Mouse (Mus musculus) liver, postnatal 0 days (tissue): ENCODE data around the gene Tmem94. TPM values are rescaled to one million over a fixed set of nuclear protein-coding genes. Genes with fewer than 3 reads are reported as not detected.

ENCODE experiments used
- ATAC-seq: fragments of 200-750 bp; cut with Nextera tagmentation; 2 replicates; pipeline ENCODE4 v1.8.0; 2017; ENCODE audit warnings: mild to moderate bottlenecking, moderate library complexity
- DNase-seq: peaks from one replicate; pipeline ENCODE4 v3.0.0-alpha.2; 2016
- H3K27ac ChIP-seq: fragments of 300-500 bp; sonication (generic); 2 replicates; pipeline ENCODE4 v1.5.1; 2014; ENCODE audit warnings: antibody characterized with exemption, moderate library complexity, mild to moderate bottlenecking, low read depth
- H3K27me3 ChIP-seq: fragments of 300-500 bp; sonication (generic); 2 replicates; pipeline ENCODE4 v1.6.1; 2014; ENCODE audit warnings: low read length, control low read depth, mixed read lengths; ENCODE audit not compliant: insufficient read depth
- H3K36me3 ChIP-seq: fragments of 300-500 bp; sonication (generic); replicated peaks from 2 replicates; pipeline ENCODE4 v1.6.1; 2014; ENCODE audit warnings: mild to moderate bottlenecking, control low read depth, low read length, moderate library complexity, mixed read lengths; ENCODE audit not compliant: insufficient read depth
- H3K4me1 ChIP-seq: fragments of 300-500 bp; sonication (generic); 2 replicates; pipeline ENCODE4 v1.6.1; 2014; ENCODE audit warnings: antibody characterized with exemption, mild to moderate bottlenecking, control low read depth; ENCODE audit not compliant: insufficient read depth
- H3K4me2 ChIP-seq: fragments of 300-500 bp; sonication (generic); 2 replicates; pipeline ENCODE4 v1.6.1; 2014; ENCODE audit warnings: low read depth, mild to moderate bottlenecking, low read length, moderate library complexity, mixed read lengths
- H3K4me3 ChIP-seq: fragments of 300-500 bp; sonication (generic); 2 replicates; pipeline ENCODE4 v1.5.1; 2014; ENCODE audit warnings: low read depth, low read length
- H3K9ac ChIP-seq: fragments of 300-500 bp; sonication (generic); replicated peaks from 2 replicates; pipeline ENCODE4 v1.6.1; 2014; ENCODE audit warnings: mild to moderate bottlenecking, moderate library complexity
- H3K9me3 ChIP-seq: fragments of 300-500 bp; sonication (generic); 2 replicates; pipeline ENCODE4 v1.6.1; 2016; ENCODE audit warnings: mild to moderate bottlenecking, control low read depth, low read length, mixed read lengths
- CTCF ChIP-seq: sonication (generic); IDR thresholded peaks from 2 replicates; pipeline ENCODE4 v1.5.1; 2016; ENCODE audit warnings: antibody characterized with exemption, low read depth
- EP300 ChIP-seq: IDR thresholded peaks from 2 replicates; pipeline ENCODE4 v1.6.1; 2016; ENCODE audit warnings: antibody characterized with exemption, low read depth, mild to moderate bottlenecking
- WGBS: fragments of 180-500 bp; shearing (Covaris S2); extraction: QIAGEN DNeasy Blood & Tissue Kit; methylation state at CpG from one replicate; pipeline ENCODE4 v1.1.7; 2014; ENCODE audit not compliant: insufficient replicate concordance; 5-methylcytosine and 5-hydroxymethylcytosine counted together
- polyA plus RNA-seq: library from polyadenylated mRNA; unstranded; fragments of >200 nt; fragmentation: Nextera tagmentation; extraction: Ambion mirVana; gene quantifications from 2 replicates; pipeline ENCODE4 v1.2.1, GENCODE M21; 2015

The Tmem94 gene
- polyA plus RNA-seq, 1 experiment from 2014 or later = 4.1 TPM

- DNase-seq = no peak
- H3K9me3 ChIP-seq = no peaks in the 10 kb centered on the region
- H3K9ac ChIP-seq = peak overlapping the region; percentile 57
- no peaks in the 10 kb centered on the region for H3K36me3 ChIP-seq
- 44% methylated on average over 25 of the region's 25 CpGs for WGBS
- no peak for ATAC-seq
- H3K4me1 ChIP-seq = peaks cover 36% of the 10 kb centered on the region
- TF ChIP-seq CTCF (no peak), EP300 (no peak)
- peak overlapping the region; percentile 65 for H3K4me2 ChIP-seq
- H3K27ac ChIP-seq = peak overlapping the region; percentile 97
- 0 out of 2 replicates have a peak, but pooled peaks cover 2% of the 10 kb centered on the region for H3K27me3 ChIP-seq
- peak overlapping the region; percentile 30 for H3K4me3 ChIP-seq
Measured at GRCm38 (mm10) chr11:115830550-115831325, 65.5 kb downstream of the Tmem94 start.

- Histone ChIP-seq H3K36me3 (no peaks in the 10 kb centered on the region; the same call in 1 of the 2 replicates), H3K27ac (peak overlapping the region; percentile 97), H3K9ac (peak overlapping the region; percentile 57), H3K27me3 (no peaks in the 10 kb centered on the region), H3K9me3 (no peaks in the 10 kb centered on the region), H3K4me2 (peak overlapping the region; percentile 65), H3K4me1 (peaks cover 36% of the 10 kb centered on the region), H3K4me3 (peak overlapping the region; percentile 30)
- TF ChIP-seq CTCF (no peak), EP300 (no peak)
- WGBS = 45% methylated on average over 3 of the region's 3 CpGs
- ATAC-seq (0 out of 2 replicates have a peak, but pooled peaks have one; percentile 1), DNase-seq (no peak)
Measured at GRCm38 (mm10) chr11:115831518-115831917, 66.3 kb downstream of the Tmem94 start.

GRCm38 (mm10) chr11:115832064-115832463, 66.8 kb downstream of the Tmem94 start:
- TF ChIP-seq CTCF = no peak
- TF ChIP-seq EP300 = no peak
- H3K4me2 ChIP-seq = peak overlapping the region; percentile 65
- no peak for DNase-seq
- H3K27ac ChIP-seq = peak overlapping the region; percentile 97
- WGBS = 58% methylated on average over 6 of the region's 6 CpGs
- peak overlapping the region; percentile 57 for H3K9ac ChIP-seq
- H3K4me1 ChIP-seq = peaks cover 36% of the 10 kb centered on the region
- H3K36me3 ChIP-seq = no peaks in the 10 kb centered on the region; the same call in 1 of the 2 replicates
- no peaks in the 10 kb centered on the region for H3K27me3 ChIP-seq
- peak overlapping the region; percentile 30; the same call in 1 of the 2 replicates for H3K4me3 ChIP-seq
- H3K9me3 ChIP-seq = no peaks in the 10 kb centered on the region
- ATAC-seq = peak; percentile 84

GRCm38 (mm10) chr11:115832523-115832922, 67.3 kb downstream of the Tmem94 start:
- peak overlapping the region; percentile 97 for H3K27ac ChIP-seq
- peak overlapping the region; percentile 30; the same call in 1 of the 2 replicates for H3K4me3 ChIP-seq

GRCm38 (mm10) chr11:115833021-115833513, 67.8 kb downstream of the Tmem94 start:
- Histone ChIP-seq H3K27ac (peak overlapping the region; percentile 97), H3K9me3 (no peaks in the 10 kb centered on the region), H3K27me3 (no peaks in the 10 kb centered on the region), H3K4me1 (peaks cover 33% of the 10 kb centered on the region), H3K4me2 (peak overlapping the region; percentile 65), H3K4me3 (no peak overlapping the region), H3K36me3 (no peaks in the 10 kb centered on the region; the same call in 1 of the 2 replicates), H3K9ac (peak overlapping the region; percentile 39)
- DNase-seq = no peak
- WGBS = 31% methylated on average over 8 of the region's 8 CpGs
- TF ChIP-seq CTCF (no peak), EP300 (no peak)
- peak; percentile 29 for ATAC-seq

More at GRCm38 (mm10) chr11:115832523-115832922, 67.3 kb downstream of the Tmem94 start:
- H3K27me3 ChIP-seq = no peaks in the 10 kb centered on the region
- peak overlapping the region; percentile 65 for H3K4me2 ChIP-seq
- peak overlapping the region; percentile 39 for H3K9ac ChIP-seq
- H3K9me3 ChIP-seq = no peaks in the 10 kb centered on the region
- TF ChIP-seq EP300 (no peak), CTCF (no peak)
- 46% methylated on average over 8 of the region's 8 CpGs for WGBS
- DNase-seq (peak; percentile 79), ATAC-seq (peak; percentile 79)
- H3K4me1 ChIP-seq = peaks cover 33% of the 10 kb centered on the region
- no peaks in the 10 kb centered on the region; the same call in 1 of the 2 replicates for H3K36me3 ChIP-seq

GRCm38 (mm10) chr11:115834033-115834432, 68.8 kb downstream of the Tmem94 start:
- 79% methylated on average over 6 of the region's 6 CpGs for WGBS
- Histone ChIP-seq H3K4me3 (no peak overlapping the region), H3K36me3 (no peaks in the 10 kb centered on the region; the same call in 1 of the 2 replicates), H3K4me1 (peaks cover 36% of the 10 kb centered on the region), H3K4me2 (no peak overlapping the region), H3K9me3 (no peaks in the 10 kb centered on the region), H3K27ac (peak overlapping the region; percentile 97; the same call in 1 of the 2 replicates), H3K9ac (no peak overlapping the region), H3K27me3 (no peaks in the 10 kb centered on the region)
- ATAC-seq (no peak), DNase-seq (no peak)
- TF ChIP-seq EP300 (no peak), CTCF (no peak)
